Mouse (Mus musculus) heart, postnatal 0 days (tissue): Measurements from ENCODE around the gene Tbc1d10b. TPM values are rescaled to one million over a fixed set of nuclear protein-coding genes. Genes with fewer than 3 reads are reported as not detected.
A peak's percentile ranks its signal among the peaks of the same experiment; 100 is the strongest.

ENCODE experiments used
- ATAC-seq: fragments of 200-750 bp; cut with Nextera tagmentation; 2 replicates; pipeline ENCODE4 v1.8.0; 2017; ENCODE audit warnings: low read depth, moderate number of reproducible peaks, moderate library complexity; ENCODE audit not compliant: insufficient read depth
- DNase-seq: peaks from one replicate; pipeline ENCODE4 v3.0.0-alpha.2; 2016; ENCODE audit warnings: low spot score
- H3K27ac ChIP-seq: fragments of 300-500 bp; sonication (generic); 2 replicates; pipeline ENCODE4 v1.5.1; 2014; ENCODE audit warnings: low read depth, mild to moderate bottlenecking
- H3K27me3 ChIP-seq: fragments of 300-500 bp; sonication (generic); 2 replicates; pipeline ENCODE4 v1.6.1; 2014; ENCODE audit warnings: low read length, mixed read lengths; ENCODE audit not compliant: control insufficient read depth, insufficient read depth
- H3K36me3 ChIP-seq: fragments of 300-500 bp; sonication (generic); replicated peaks from 2 replicates; pipeline ENCODE4 v1.6.1; 2014; ENCODE audit warnings: low read length, mixed read lengths; ENCODE audit not compliant: control insufficient read depth, insufficient read depth
- H3K4me1 ChIP-seq: fragments of 300-500 bp; sonication (generic); 2 replicates; pipeline ENCODE4 v1.6.1; 2014; ENCODE audit warnings: antibody characterized with exemption; ENCODE audit not compliant: control insufficient read depth, insufficient read depth
- H3K4me2 ChIP-seq: fragments of 300-500 bp; sonication (generic); 2 replicates; pipeline ENCODE4 v1.6.1; 2014; ENCODE audit warnings: low read depth, mild to moderate bottlenecking, low read length, moderate library complexity
- H3K4me3 ChIP-seq: fragments of 300-500 bp; sonication (generic); 2 replicates; pipeline ENCODE4 v1.5.1; 2014; ENCODE audit warnings: low read depth, low read length
- H3K9ac ChIP-seq: fragments of 300-500 bp; sonication (generic); replicated peaks from 2 replicates; pipeline ENCODE4 v1.6.1; 2014; ENCODE audit warnings: low read depth, low read length, mixed read lengths
- H3K9me3 ChIP-seq: fragments of 300-500 bp; sonication (generic); replicated peaks from 2 replicates; pipeline ENCODE4 v1.6.1; 2016; ENCODE audit warnings: low read length; ENCODE audit not compliant: control insufficient read depth
- CTCF ChIP-seq: IDR thresholded peaks from 2 replicates; pipeline ENCODE4 v1.5.1; 2016; ENCODE audit warnings: antibody characterized with exemption, control low read depth, low read depth
- EP300 ChIP-seq: IDR thresholded peaks from 2 replicates; pipeline ENCODE4 v1.6.1; 2016; ENCODE audit warnings: antibody characterized with exemption, low read depth
- WGBS: fragments of 180-500 bp; shearing (Covaris S2); extraction: QIAGEN DNeasy Blood & Tissue Kit; methylation state at CpG from one replicate; pipeline ENCODE4 v1.1.7; 2014; 5-methylcytosine and 5-hydroxymethylcytosine counted together
- polyA plus RNA-seq: library from polyadenylated mRNA; unstranded; fragments of >200 nt; fragmentation: Nextera tagmentation; extraction: Ambion mirVana; gene quantifications from 2 replicates; pipeline ENCODE4 v1.2.1, GENCODE M21; 2015
- total RNA-seq: library from RNA; depleted of rRNA; stranded (reverse); fragments of >200 nt; gene quantifications from 2 replicates; pipeline ENCODE4 v1.2.3, GENCODE M21; 2014; ENCODE audit warnings: low replicate concordance; rRNA removed

Gene Tbc1d10b
- total and polyA plus RNA-seq, 2 experiments from 2014 or later = 10.8 to 45.3 TPM

DNA sequence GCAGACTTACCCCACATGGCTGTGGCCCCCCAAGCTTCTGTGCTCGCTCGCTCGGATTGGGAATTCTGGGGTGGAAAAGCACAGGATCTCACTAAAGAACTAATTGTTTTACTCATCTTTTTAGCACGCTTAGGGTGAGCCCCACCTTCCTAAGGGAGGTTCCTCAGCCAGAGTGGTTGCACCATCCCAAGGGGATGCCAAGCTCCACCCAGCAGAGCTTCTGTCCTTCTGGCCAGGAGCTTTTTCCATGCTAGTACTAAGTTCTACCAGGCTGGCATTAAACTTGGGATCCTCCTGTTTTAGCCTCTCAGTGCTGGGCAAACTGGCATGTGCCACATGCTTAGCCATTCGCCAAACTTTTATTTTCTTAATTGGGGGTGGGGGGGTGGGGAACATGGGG is 45.7 kb downstream of the Tbc1d10b start:
- Histone ChIP-seq H3K36me3 (no peaks in the 10 kb centered on the region), H3K27ac (no peak overlapping the region), H3K4me1 (no peaks in the 10 kb centered on the region), H3K4me3 (no peak overlapping the region), H3K9me3 (no peaks in the 10 kb centered on the region), H3K27me3 (no peaks in the 10 kb centered on the region), H3K9ac (no peak overlapping the region), H3K4me2 (no peak overlapping the region)
- ATAC-seq (no peak), DNase-seq (no peak)
- 85% methylated on average over 5 of the region's 5 CpGs for WGBS
- TF ChIP-seq EP300 (no peak), CTCF (no peak)

- TF ChIP-seq EP300 (no peak), CTCF (no peak)
- H3K27me3 ChIP-seq = no peaks in the 10 kb centered on the region
- no peak overlapping the region for H3K27ac ChIP-seq
- peaks cover 6% of the 10 kb centered on the region; the same call in 1 of the 2 replicates for H3K4me1 ChIP-seq
- DNase-seq (no peak), ATAC-seq (no peak)
- no peaks in the 10 kb centered on the region for H3K36me3 ChIP-seq
- no peaks in the 10 kb centered on the region for H3K9me3 ChIP-seq
- H3K9ac ChIP-seq = no peak overlapping the region
- WGBS = 69% methylated on average over 4 of the region's 4 CpGs
- H3K4me2 ChIP-seq = no peak overlapping the region
- no peak overlapping the region for H3K4me3 ChIP-seq
Observed at GRCm38 (mm10) chr7:127157548-127157947, 50.7 kb downstream of the Tbc1d10b start.

DNA sequence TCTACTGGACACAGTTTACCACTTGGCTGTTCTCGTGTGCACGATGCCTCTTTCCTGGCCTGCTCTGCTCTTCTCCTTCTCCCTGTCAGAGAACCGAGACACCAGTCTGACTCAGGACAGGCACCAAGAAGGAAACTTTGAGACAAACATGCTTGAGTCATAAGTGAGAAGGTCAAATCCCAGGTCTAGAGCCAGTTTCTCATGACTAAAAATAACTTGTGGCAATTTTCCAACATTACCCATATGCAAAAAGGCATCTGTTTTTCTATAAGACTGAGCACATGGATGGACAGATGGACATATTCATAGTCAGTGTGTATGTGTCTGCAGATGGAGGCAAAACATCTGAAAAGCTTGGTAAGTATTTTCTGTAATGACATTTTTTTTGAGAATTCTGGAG is 54.8 kb downstream of the Tbc1d10b start:
- ATAC-seq (no peak; the same call in 1 of the 2 replicates), DNase-seq (peak; percentile 37)
- Histone ChIP-seq H3K27ac (peak overlapping the region; percentile 54; the same call in 1 of the 2 replicates), H3K9me3 (no peaks in the 10 kb centered on the region), H3K36me3 (no peaks in the 10 kb centered on the region), H3K9ac (no peak overlapping the region), H3K4me3 (no peak overlapping the region), H3K27me3 (no peaks in the 10 kb centered on the region), H3K4me2 (no peak overlapping the region), H3K4me1 (peaks cover 6% of the 10 kb centered on the region; the same call in 1 of the 2 replicates)
- WGBS = 10% methylated on average over 3 of the region's 3 CpGs
- TF ChIP-seq CTCF (no peak), EP300 (no peak)

DNA sequence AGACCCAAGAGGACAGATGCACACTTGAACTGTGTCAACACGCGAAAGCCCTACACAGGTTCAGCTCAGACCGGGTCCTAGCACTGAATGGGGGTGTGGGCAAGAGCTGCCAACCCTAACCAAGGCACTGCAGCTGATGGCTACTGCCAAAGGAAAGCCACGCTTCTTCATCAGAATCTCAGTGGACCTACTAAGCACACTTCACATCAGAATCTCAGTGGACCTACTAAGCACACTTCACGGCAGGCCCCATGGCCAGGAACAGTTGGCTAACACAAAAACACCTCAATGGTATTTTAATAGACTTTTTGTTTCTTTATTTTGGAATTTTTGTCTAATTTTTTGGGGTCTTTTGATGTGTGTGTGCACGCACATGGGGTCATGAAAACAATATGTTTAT is 55.8 kb downstream of the Tbc1d10b start:
- TF ChIP-seq EP300 (no peak), CTCF (no peak)
- H3K36me3 ChIP-seq = no peaks in the 10 kb centered on the region
- 91% methylated on average over 6 of the region's 6 CpGs for WGBS
- H3K27ac ChIP-seq = no peak overlapping the region
- H3K27me3 ChIP-seq = no peaks in the 10 kb centered on the region
- no peak overlapping the region for H3K4me3 ChIP-seq
- no peak overlapping the region for H3K4me2 ChIP-seq
- ATAC-seq = no peak
- peaks cover 6% of the 10 kb centered on the region; the same call in 1 of the 2 replicates for H3K4me1 ChIP-seq
- H3K9me3 ChIP-seq = no peaks in the 10 kb centered on the region
- DNase-seq = no peak
- H3K9ac ChIP-seq = no peak overlapping the region

DNA sequence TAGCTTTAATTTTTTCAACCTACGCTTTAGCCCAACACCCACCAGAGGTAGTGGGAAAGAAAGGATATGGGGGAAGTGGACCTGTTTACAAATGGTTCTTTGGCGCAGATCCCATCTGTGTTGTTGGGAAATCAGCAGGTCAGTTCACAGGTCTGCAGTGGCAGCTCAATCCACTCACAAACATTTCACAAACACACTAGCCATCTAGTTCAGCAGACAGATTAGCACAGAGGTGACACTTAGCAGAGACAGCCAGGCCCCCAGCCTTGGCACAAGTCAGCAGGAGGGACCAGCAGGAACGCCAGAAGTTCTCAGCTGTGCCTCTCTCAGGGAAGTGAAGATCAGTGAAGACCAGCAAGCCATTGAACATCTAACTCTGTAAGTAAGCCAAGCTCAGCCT is 60.4 kb downstream of the Tbc1d10b start:
- no peak for TF ChIP-seq CTCF
- no peak for TF ChIP-seq EP300
- Histone ChIP-seq H3K9ac (no peak overlapping the region), H3K27me3 (no peaks in the 10 kb centered on the region), H3K9me3 (no peaks in the 10 kb centered on the region), H3K4me1 (no peaks in the 10 kb centered on the region), H3K27ac (no peak overlapping the region), H3K4me3 (no peak overlapping the region), H3K4me2 (no peak overlapping the region), H3K36me3 (no peaks in the 10 kb centered on the region)
- WGBS = 36% methylated on average over 3 of the region's 3 CpGs
- DNase-seq (no peak), ATAC-seq (no peak)

Other genes with a start within 250 kb of the Tbc1d10b start
- 135 and 150 TPM in 2 replicates for gene Cdipt, start 232.6 kb downstream of the Tbc1d10b start, total RNA-seq
- gene Cdipt, start 232.6 kb downstream of the Tbc1d10b start, polyA plus RNA-seq = 64.0 and 67.5 TPM in 2 replicates
- gene Cdiptos, start 232.4 kb downstream of the Tbc1d10b start, total RNA-seq = 1.8 TPM in 1 of 2 replicates, not detected in the other
- gene Cdiptos, start 232.4 kb downstream of the Tbc1d10b start, polyA plus RNA-seq = 1.2 and 1.5 TPM in 2 replicates
- gene Mvp, start 193.8 kb downstream of the Tbc1d10b start, total RNA-seq = 24.2 and 32.5 TPM in 2 replicates
- gene Mvp, start 193.8 kb downstream of the Tbc1d10b start, polyA plus RNA-seq = 16.1 and 17.4 TPM in 2 replicates
- gene Pagr1b, start 192.0 kb downstream of the Tbc1d10b start, total RNA-seq = not detected in 2 replicates
- not detected in 2 replicates for gene Pagr1b, start 192.0 kb downstream of the Tbc1d10b start, polyA plus RNA-seq
- not detected in 2 replicates for gene Pagr1a, start 191.1 kb downstream of the Tbc1d10b start, total RNA-seq
- gene Pagr1a, start 191.1 kb downstream of the Tbc1d10b start, polyA plus RNA-seq = 21.7 and 44.8 TPM in 2 replicates
- 22.8 and 24.8 TPM in 2 replicates for gene Gm42742, start 187.4 kb downstream of the Tbc1d10b start, total RNA-seq
- 5.7 and 44.5 TPM in 2 replicates for gene Gm42742, start 187.4 kb downstream of the Tbc1d10b start, polyA plus RNA-seq
- gene Prrt2, start 187.3 kb downstream of the Tbc1d10b start, total RNA-seq = not detected in 2 replicates
- 0.23 and 1.1 TPM in 2 replicates for gene Prrt2, start 187.3 kb downstream of the Tbc1d10b start, polyA plus RNA-seq
- 89.0 and 89.3 TPM in 2 replicates for gene Maz, start 181.4 kb downstream of the Tbc1d10b start, total RNA-seq
- 15.6 and 16.1 TPM in 2 replicates for gene Maz, start 181.4 kb downstream of the Tbc1d10b start, polyA plus RNA-seq
- gene Kif22, start 166.0 kb downstream of the Tbc1d10b start, total RNA-seq = 20.9 and 43.1 TPM in 2 replicates
- gene Kif22, start 166.0 kb downstream of the Tbc1d10b start, polyA plus RNA-seq = 22.4 and 22.8 TPM in 2 replicates
- gene Zg16, start 121.1 kb downstream of the Tbc1d10b start, total RNA-seq = not detected in 2 replicates
- gene Zg16, start 121.1 kb downstream of the Tbc1d10b start, polyA plus RNA-seq = 0.33 TPM in 1 of 2 replicates, not detected in the other
- 0.50 and 5.4 TPM in 2 replicates for gene AI467606, start 117.1 kb downstream of the Tbc1d10b start, total RNA-seq
- gene AI467606, start 117.1 kb downstream of the Tbc1d10b start, polyA plus RNA-seq = 0.89 and 0.94 TPM in 2 replicates
- gene Qprt, start 86.2 kb downstream of the Tbc1d10b start, total RNA-seq = 0.42 and 2.3 TPM in 2 replicates
- 0.88 and 1.1 TPM in 2 replicates for gene Qprt, start 86.2 kb downstream of the Tbc1d10b start, polyA plus RNA-seq
- gene Spn, start 70.6 kb downstream of the Tbc1d10b start, total RNA-seq = 0.19 and 1.3 TPM in 2 replicates
- 0.10 and 0.18 TPM in 2 replicates for gene Spn, start 70.6 kb downstream of the Tbc1d10b start, polyA plus RNA-seq
- 39.3 and 39.9 TPM in 2 replicates for gene Cd2bp2, start 12.4 kb downstream of the Tbc1d10b start, total RNA-seq
- 26.9 and 27.2 TPM in 2 replicates for gene Cd2bp2, start 12.4 kb downstream of the Tbc1d10b start, polyA plus RNA-seq
- gene Mylpf, start 422 bp upstream of the Tbc1d10b start, total RNA-seq = 22.1 TPM in 1 of 2 replicates, not detected in the other
- gene Mylpf, start 422 bp upstream of the Tbc1d10b start, polyA plus RNA-seq = 3.2 and 5.4 TPM in 2 replicates
- gene Zfp553, start 24.6 kb upstream of the Tbc1d10b start, total RNA-seq = 11.8 and 18.5 TPM in 2 replicates
- 10.9 and 11.2 TPM in 2 replicates for gene Zfp553, start 24.6 kb upstream of the Tbc1d10b start, polyA plus RNA-seq
- gene Sept1, start 24.7 kb upstream of the Tbc1d10b start, total RNA-seq = 2.3 and 8.6 TPM in 2 replicates
- 18.7 and 19.4 TPM in 2 replicates for gene Sept1, start 24.7 kb upstream of the Tbc1d10b start, polyA plus RNA-seq
- 38.5 and 43.6 TPM in 2 replicates for gene Zfp771, start 35.8 kb upstream of the Tbc1d10b start, total RNA-seq
- 23.3 and 26.4 TPM in 2 replicates for gene Zfp771, start 35.8 kb upstream of the Tbc1d10b start, polyA plus RNA-seq
- 152 and 165 TPM in 2 replicates for gene Dctpp1, start 52.2 kb upstream of the Tbc1d10b start, total RNA-seq
- 94.2 and 97.1 TPM in 2 replicates for gene Dctpp1, start 52.2 kb upstream of the Tbc1d10b start, polyA plus RNA-seq
- 76.5 and 78.0 TPM in 2 replicates for gene Sephs2, start 65.6 kb upstream of the Tbc1d10b start, total RNA-seq
- 51.8 and 55.7 TPM in 2 replicates for gene Sephs2, start 65.6 kb upstream of the Tbc1d10b start, polyA plus RNA-seq
- gene Itgal, start 87.8 kb upstream of the Tbc1d10b start, total RNA-seq = 1.7 and 4.0 TPM in 2 replicates
- gene Itgal, start 87.8 kb upstream of the Tbc1d10b start, polyA plus RNA-seq = 0.96 and 1.1 TPM in 2 replicates
- gene Zfp768, start 137.1 kb upstream of the Tbc1d10b start, total RNA-seq = 46.8 and 54.3 TPM in 2 replicates
- gene Zfp768, start 137.1 kb upstream of the Tbc1d10b start, polyA plus RNA-seq = 18.4 and 22.0 TPM in 2 replicates
- gene Zfp747, start 167.6 kb upstream of the Tbc1d10b start, total RNA-seq = 5.8 TPM in 2 replicates
- 3.0 and 3.8 TPM in 2 replicates for gene Zfp747, start 167.6 kb upstream of the Tbc1d10b start, polyA plus RNA-seq
- gene 9130019O22Rik, start 178.7 kb upstream of the Tbc1d10b start, total RNA-seq = 2.4 and 3.2 TPM in 2 replicates
- gene 9130019O22Rik, start 178.7 kb upstream of the Tbc1d10b start, polyA plus RNA-seq = 2.8 TPM in 2 replicates
- 12.1 and 24.7 TPM in 2 replicates for gene E430018J23Rik, start 185.2 kb upstream of the Tbc1d10b start, total RNA-seq
- 3.3 and 3.7 TPM in 2 replicates for gene E430018J23Rik, start 185.2 kb upstream of the Tbc1d10b start, polyA plus RNA-seq
- 6.4 and 11.3 TPM in 2 replicates for gene Zfp764, start 198.4 kb upstream of the Tbc1d10b start, total RNA-seq
- 3.2 and 3.3 TPM in 2 replicates for gene Zfp764, start 198.4 kb upstream of the Tbc1d10b start, polyA plus RNA-seq
- gene Zfp688, start 213.6 kb upstream of the Tbc1d10b start, total RNA-seq = 8.1 and 15.5 TPM in 2 replicates
- gene Zfp688, start 213.6 kb upstream of the Tbc1d10b start, polyA plus RNA-seq = 11.3 and 13.4 TPM in 2 replicates
- 1.9 and 3.0 TPM in 2 replicates for gene Zfp689, start 240.7 kb upstream of the Tbc1d10b start, total RNA-seq
- gene Zfp689, start 240.7 kb upstream of the Tbc1d10b start, polyA plus RNA-seq = 2.4 and 2.6 TPM in 2 replicates